Mouse (Mus musculus) yolk sac, embryonic 10.5 days (tissue): ENCODE results near the gene Ptgir.

Experiments used
- DNase-seq: peaks from one replicate; pipeline ENCODE4 v3.0.0-alpha.2; 2017; ENCODE audit warnings: low spot score

The Ptgir gene

GRCm38 (mm10) chr7:16916342-16917265, 10.3 kb downstream of the Ptgir start:
- no peak for DNase-seq

- no peak for DNase-seq
Observed at GRCm38 (mm10) chr7:16917447-16917846, 11.2 kb downstream of the Ptgir start.

- DNase-seq, result no peak
Observed at GRCm38 (mm10) chr7:16918014-16918413, 11.7 kb downstream of the Ptgir start.

GRCm38 (mm10) chr7:16918670-16919069, 12.4 kb downstream of the Ptgir start:
- DNase-seq, result no peak

- DNase-seq, result no peak
Observed at GRCm38 (mm10) chr7:16919395-16920149, 13.3 kb downstream of the Ptgir start.

GRCm38 (mm10) chr7:16920150-16920579, 13.9 kb downstream of the Ptgir start:
- no peak for DNase-seq

- peak; percentile 36 for DNase-seq
Observed at GRCm38 (mm10) chr7:16920818-16921791, 14.8 kb downstream of the Ptgir start.

GRCm38 (mm10) chr7:16921881-16922335, 15.6 kb downstream of the Ptgir start:
- peak; percentile 81 for DNase-seq

GRCm38 (mm10) chr7:16922360-16922973, 16.2 kb downstream of the Ptgir start:
- DNase-seq, result peak; percentile 54

GRCm38 (mm10) chr7:16923283-16924036, 17.2 kb downstream of the Ptgir start:
- no peak for DNase-seq

GRCm38 (mm10) chr7:16924037-16924834, 17.9 kb downstream of the Ptgir start, which contains the start of gene Calm3:
TSS of gene Calm3 (minus strand) at chr7:16924114.
- peak; percentile 100 for DNase-seq

- no peak for DNase-seq
Observed at GRCm38 (mm10) chr7:16928341-16928740, 22.1 kb downstream of the Ptgir start.

GRCm38 (mm10) chr7:16930850-16931249, 24.6 kb downstream of the Ptgir start:
- DNase-seq, result no peak

GRCm38 (mm10) chr7:16931968-16932627, 25.8 kb downstream of the Ptgir start:
- DNase-seq, result peak; percentile 50

- no peak for DNase-seq
Observed at GRCm38 (mm10) chr7:16932704-16933577, 26.7 kb downstream of the Ptgir start.

GRCm38 (mm10) chr7:16937312-16937711, 31.0 kb downstream of the Ptgir start:
- DNase-seq, result no peak

GRCm38 (mm10) chr7:16938117-16938791, 32.0 kb downstream of the Ptgir start:
- no peak for DNase-seq
